Mouse (Mus musculus) CH12.LX (cell line): ENCODE data around the gene Maco1.

Experiments used
- CTCF ChIP-seq, 2 experiments: IDR thresholded peaks in 1 of 2; conservative IDR thresholded peaks in 1 of 2; 2 replicates each; pipeline ENCODE4 v1.5.1; 2011 to 2012; ENCODE audit warnings: low read depth in 2 of 2, low read length in 2 of 2, improper control_type of control experiment in 1 of 2, inconsistent platforms in 1 of 2, mild to moderate bottlenecking in 1 of 2, moderate library complexity in 1 of 2
- JUND ChIP-seq: conservative IDR thresholded peaks from 2 replicates; pipeline ENCODE4 v1.6.1; 2011; ENCODE audit warnings: low read depth, low read length, improper control_type of control experiment
- SMC3 ChIP-seq: IDR thresholded peaks from 2 replicates; pipeline ENCODE4 v1.6.1; 2011; ENCODE audit warnings: low read depth, low read length, improper control_type of control experiment

DNA sequence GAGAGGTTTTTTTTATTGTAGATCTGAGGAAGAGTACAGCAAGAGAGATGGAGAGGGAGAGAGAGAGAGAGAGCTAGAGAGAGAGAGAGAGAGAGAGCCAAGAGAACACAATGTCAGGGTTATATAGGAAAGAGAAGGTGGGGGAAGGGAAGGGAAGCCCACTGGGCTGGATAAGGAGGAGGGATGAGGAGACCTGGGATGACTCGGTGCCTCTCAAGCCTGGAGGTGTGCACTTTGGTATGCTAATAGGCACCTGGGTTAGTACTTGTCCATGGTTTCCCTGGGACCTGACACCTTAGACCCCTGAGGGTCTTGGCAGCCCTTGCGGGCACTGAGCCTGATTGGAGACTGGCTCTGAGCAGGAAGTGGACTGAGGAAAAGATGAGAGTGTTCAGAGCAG is 18.8 kb upstream of the Maco1 start:
- TF ChIP-seq SMC3 = no peak
- TF ChIP-seq CTCF (conservative IDR thresholded peaks at IDR 0.05 in 1 of 2, IDR thresholded peaks at IDR 0.05 in 1 of 2; ENCODE audit: low read depth in 2 of 2, low read length in 2 of 2) = no peak
- TF ChIP-seq JUND = no peak
